Mouse (Mus musculus) midbrain, embryonic 11.5 days (tissue): Measurements from ENCODE around the gene Klri1. TPM values are rescaled to one million over a fixed set of nuclear protein-coding genes. Genes with fewer than 3 reads are reported as not detected.
"Not testable (repeated sequence)": the region's sequence is repeated elsewhere in the genome, so short reads cannot be mapped to it uniquely, and the experiment has no call there.

Experiments
- ATAC-seq: fragments of 200-750 bp; cut with Nextera tagmentation; 2 replicates; pipeline ENCODE4 v1.8.0; 2017; ENCODE audit warnings: moderate TSS enrichment, moderate library complexity; ENCODE audit not compliant: low FRiP score
- DNase-seq: peaks from one replicate; pipeline ENCODE4 v3.0.0; 2015; ENCODE audit warnings: low spot score; ENCODE audit errors: missing footprints
- H3K27ac ChIP-seq: fragments of 300-500 bp; sonication (generic); 2 replicates; pipeline ENCODE4 v1.5.1; 2014; ENCODE audit warnings: low read depth, low read length
- H3K27me3 ChIP-seq: fragments of 300-500 bp; sonication (generic); 2 replicates; pipeline ENCODE4 v1.6.1; 2014; ENCODE audit warnings: mild to moderate bottlenecking, low read length, moderate library complexity, mixed read lengths; ENCODE audit not compliant: control insufficient read depth, insufficient read depth
- H3K36me3 ChIP-seq: fragments of 300-500 bp; sonication (generic); 2 replicates; pipeline ENCODE4 v1.6.1; 2014; ENCODE audit warnings: mild to moderate bottlenecking, low read length, moderate library complexity, mixed read lengths; ENCODE audit not compliant: control insufficient read depth, insufficient read depth
- H3K4me1 ChIP-seq: fragments of 300-500 bp; sonication (generic); 2 replicates; pipeline ENCODE4 v1.6.1; 2014; ENCODE audit warnings: low read length; ENCODE audit not compliant: control insufficient read depth, insufficient read depth
- H3K4me2 ChIP-seq: fragments of 300-500 bp; sonication (generic); 2 replicates; pipeline ENCODE4 v1.6.1; 2014; ENCODE audit warnings: mild to moderate bottlenecking, moderate library complexity
- H3K4me3 ChIP-seq: fragments of 300-500 bp; sonication (generic); 2 replicates; pipeline ENCODE4 v1.5.1; 2014; ENCODE audit warnings: low read depth, low read length
- H3K9ac ChIP-seq: fragments of 300-500 bp; sonication (generic); 2 replicates; pipeline ENCODE4 v1.6.1; 2014; ENCODE audit warnings: low read length
- H3K9me3 ChIP-seq: fragments of 300-500 bp; sonication (generic); 2 replicates; pipeline ENCODE4 v1.6.1; 2016; ENCODE audit warnings: low read length; ENCODE audit not compliant: control insufficient read depth
- WGBS: fragments of 180-500 bp; shearing (Covaris S2); extraction: QIAGEN DNeasy Blood & Tissue Kit; methylation state at CpG from one replicate; pipeline ENCODE4 v1.1.7; 2014; 5-methylcytosine and 5-hydroxymethylcytosine counted together
- microRNA-seq: library from miRNA; unstranded; fragments of <30 nt; microRNA quantifications from one replicate; pipeline ENCODE4, GENCODE M21; 2017
- polyA plus RNA-seq: library from polyadenylated mRNA; unstranded; fragments of >200 nt; fragmentation: Nextera tagmentation; extraction: Ambion mirVana; gene quantifications from 2 replicates; pipeline ENCODE4 v1.2.1, GENCODE M21; 2014

Klri1 gene
- polyA plus RNA-seq, 1 experiment from 2014 or later = not detected

- Histone ChIP-seq H3K9ac (no peak overlapping the region), H3K9me3 (no peaks in the 10 kb centered on the region), H3K27ac (no peak overlapping the region), H3K4me1 (no peaks in the 10 kb centered on the region), H3K27me3 (no peaks in the 10 kb centered on the region), H3K4me2 (no peak overlapping the region), H3K4me3 (no peak overlapping the region), H3K36me3 (no peaks in the 10 kb centered on the region)
- DNase-seq (no peak), ATAC-seq (no peak)
- 48% methylated on average over 1 of the region's 1 CpGs for WGBS
Measured at GRCm38 (mm10) chr6:129713566-129713965, 3.4 kb downstream of the Klri1 start.

DNA sequence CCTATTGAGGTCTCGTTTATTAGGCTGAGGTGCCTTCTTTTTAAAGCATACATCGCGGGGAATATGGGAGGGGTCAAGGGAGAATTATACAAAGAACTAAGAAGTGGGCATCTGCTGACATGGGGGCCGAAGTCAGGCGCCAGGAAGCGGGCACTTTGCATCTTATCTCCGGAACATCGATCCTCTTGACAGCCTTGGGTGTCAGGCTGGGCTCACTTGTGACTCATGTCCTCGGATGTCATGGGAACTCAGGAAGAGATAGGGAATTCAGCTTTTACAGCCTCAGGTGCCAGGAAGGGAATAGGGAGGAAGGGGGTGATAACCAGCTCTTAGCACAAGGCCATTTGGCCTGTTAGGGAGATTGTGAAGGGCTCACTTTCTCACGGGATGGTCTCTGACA, 25.5 kb downstream of the Klri1 start:
- H3K27me3 ChIP-seq, DNase-seq, H3K4me3 ChIP-seq, H3K9me3 ChIP-seq, H3K4me1 ChIP-seq, H3K9ac ChIP-seq, H3K36me3 ChIP-seq, ATAC-seq, H3K4me2 ChIP-seq, H3K27ac ChIP-seq: not testable (repeated sequence)
- 88% methylated on average over 10 of the region's 10 CpGs for WGBS

GRCm38 (mm10) chr6:129680379-129680778, 36.6 kb downstream of the Klri1 start:
- ATAC-seq = no peak
- no peak overlapping the region for H3K9ac ChIP-seq
- H3K36me3 ChIP-seq = no peaks in the 10 kb centered on the region
- no peaks in the 10 kb centered on the region for H3K4me1 ChIP-seq
- no peak overlapping the region for H3K4me3 ChIP-seq
- no peak overlapping the region for H3K4me2 ChIP-seq
- WGBS = 71% methylated on average over 1 of the region's 1 CpGs
- H3K27me3 ChIP-seq = no peaks in the 10 kb centered on the region
- DNase-seq = no peak
- no peaks in the 10 kb centered on the region for H3K9me3 ChIP-seq
- no peak overlapping the region for H3K27ac ChIP-seq

GRCm38 (mm10) chr6:129678873-129679272, 38.1 kb downstream of the Klri1 start, which contains the start of gene Klrc1:
Gene Klrc1 (minus strand): TSS chr6:129678973.
- ATAC-seq (no peak), DNase-seq (no peak)
- no peak within 1 kb of the TSS for H3K27ac ChIP-seq
- H3K36me3 ChIP-seq = no peaks in the 10 kb centered on the region
- no peaks in the 10 kb centered on the region for H3K9me3 ChIP-seq
- no peak within 1 kb of the TSS for H3K4me3 ChIP-seq
- no peaks in the 10 kb centered on the region for H3K4me1 ChIP-seq
- no peaks in the 10 kb centered on the region for H3K27me3 ChIP-seq
- 82% methylated on average over 3 of the region's 3 CpGs for WGBS
- H3K4me2 ChIP-seq = no peak within 1 kb of the TSS
- H3K9ac ChIP-seq = no peak within 1 kb of the TSS

DNA sequence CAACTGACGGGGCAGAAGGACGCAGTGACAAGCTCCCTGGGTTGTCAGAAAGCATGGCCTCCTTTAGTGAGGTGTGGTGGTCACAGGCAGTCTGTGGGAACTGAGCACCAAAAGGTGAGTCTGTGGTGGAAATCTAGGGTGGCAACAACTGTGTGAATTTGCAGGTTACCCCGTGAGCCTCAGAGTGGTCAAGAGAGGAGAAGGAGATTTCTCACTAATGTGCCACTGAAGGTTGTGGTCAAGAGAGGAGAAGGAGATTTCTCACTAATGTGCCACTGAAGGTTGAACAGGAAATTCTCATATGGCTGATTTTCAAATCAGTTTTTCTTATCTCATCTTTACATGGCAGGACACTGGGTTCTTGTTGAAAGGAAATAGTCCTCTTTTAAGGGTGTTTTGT, 55.6 kb downstream of the Klri1 start:
- H3K9ac ChIP-seq, H3K36me3 ChIP-seq, H3K9me3 ChIP-seq, H3K4me1 ChIP-seq, H3K27me3 ChIP-seq, H3K4me2 ChIP-seq, DNase-seq, H3K4me3 ChIP-seq, H3K27ac ChIP-seq, ATAC-seq: not testable (repeated sequence)
- WGBS = no CpG with 5 or more reads among the region's 3 CpGs

DNA sequence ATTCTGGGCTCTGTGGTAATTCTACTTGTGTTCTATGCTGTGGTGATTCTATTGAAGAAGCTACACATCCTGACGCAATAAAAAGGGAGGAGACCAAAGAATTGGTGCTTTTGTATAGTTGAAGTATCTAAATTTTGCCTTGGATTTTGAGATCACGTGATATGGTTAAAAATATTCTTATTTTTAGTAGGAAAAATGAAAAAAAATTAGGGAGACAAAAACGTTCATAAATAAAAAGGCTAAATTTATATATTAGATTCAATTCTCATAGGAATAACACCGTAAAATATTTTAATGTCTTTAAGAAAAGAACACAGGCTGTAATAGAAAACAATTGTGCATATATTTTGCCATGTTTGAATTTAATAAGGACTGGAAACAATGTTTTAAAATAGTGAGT, 56.3 kb downstream of the Klri1 start, which contains the start of gene Klrc2:
Gene Klrc2, minus strand, starts transcription at position 101 of the 400 bp plus-strand sequence.
- not testable (repeated sequence) for ATAC-seq, H3K27ac ChIP-seq, H3K4me1 ChIP-seq, H3K4me2 ChIP-seq, H3K9me3 ChIP-seq, DNase-seq, H3K4me3 ChIP-seq, H3K36me3 ChIP-seq, H3K9ac ChIP-seq, H3K27me3 ChIP-seq
- 81% methylated on average over 4 of the region's 4 CpGs for WGBS

Small RNA genes lying within 50 kb of the gene (microRNA-seq; reads per million reads assigned to microRNA genes)
- not detected for gene Mir680-1

Other genes with a start within 250 kb of the Klri1 start
- 0.06 TPM in 1 of 2 replicates, not detected in the other for gene Olr1, start 210.0 kb downstream of the Klri1 start, polyA plus RNA-seq
- gene Tmem52b, start 204.6 kb downstream of the Klri1 start, polyA plus RNA-seq = not detected in 2 replicates
- 22.7 and 24.5 TPM in 2 replicates for gene Gabarapl1, start 184.0 kb downstream of the Klri1 start, polyA plus RNA-seq
- not detected in 2 replicates for gene Klre1, start 139.2 kb downstream of the Klri1 start, polyA plus RNA-seq
- gene Klrd1, start 125.3 kb downstream of the Klri1 start, polyA plus RNA-seq = not detected in 2 replicates
- 0.14 and 0.21 TPM in 2 replicates for gene Klrk1, start 93.3 kb downstream of the Klri1 start, polyA plus RNA-seq
- gene Klrc3, start 73.8 kb downstream of the Klri1 start, polyA plus RNA-seq = not detected in 2 replicates
- gene Klrc2, start 56.4 kb downstream of the Klri1 start, polyA plus RNA-seq = not detected in 2 replicates
- gene Klrc1, start 38.2 kb downstream of the Klri1 start, polyA plus RNA-seq = not detected in 2 replicates
- gene Klri2, start 23.4 kb upstream of the Klri1 start, polyA plus RNA-seq = not detected in 2 replicates
- not detected in 2 replicates for gene Gm156, start 67.1 kb upstream of the Klri1 start, polyA plus RNA-seq
- gene Gm17631, start 145.5 kb upstream of the Klri1 start, polyA plus RNA-seq = not detected in 2 replicates
- gene Klra17, start 159.5 kb upstream of the Klri1 start, polyA plus RNA-seq = not detected in 2 replicates
- not detected in 2 replicates for gene Klra5, start 200.5 kb upstream of the Klri1 start, polyA plus RNA-seq